Mouse (Mus musculus) cortical plate, adult 2 months (tissue): Measurements from ENCODE around the gene Tlr8.

ENCODE experiments used
- CTCF ChIP-seq: fragments of 200-500 bp; IDR thresholded peaks from 2 replicates; pipeline ENCODE4 v1.5.1; 2011; ENCODE audit warnings: mild to moderate bottlenecking, control low read depth, low read length; ENCODE audit not compliant: insufficient read depth; ENCODE audit errors: extremely low read depth
- POLR2A ChIP-seq: fragments of 200-500 bp; IDR thresholded peaks from 2 replicates; pipeline ENCODE4 v1.6.1; 2011; ENCODE audit warnings: mild to moderate bottlenecking, low read length, control low read depth; ENCODE audit not compliant: insufficient read depth; ENCODE audit errors: extremely low read depth

DNA sequence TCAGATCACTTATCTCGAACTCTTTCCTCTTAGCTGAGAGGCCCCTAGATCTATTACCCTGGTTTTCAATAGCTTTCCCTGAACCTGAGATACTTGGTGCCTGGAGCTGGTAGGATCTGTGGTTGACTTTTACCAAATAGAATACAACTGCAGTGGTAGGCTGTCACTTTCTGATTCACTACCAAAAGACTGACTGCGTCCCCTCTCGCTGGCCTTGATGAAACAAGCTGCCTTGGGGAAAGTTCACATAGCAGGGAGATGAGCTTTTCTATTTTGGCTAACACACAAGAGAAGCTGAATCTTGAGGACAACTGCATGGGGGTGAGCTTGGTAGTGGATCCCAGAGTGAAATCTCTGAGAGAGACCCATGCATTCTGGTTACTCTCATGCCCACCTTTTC is 22.4 kb downstream of the Tlr8 start:
- TF ChIP-seq CTCF (no peak), POLR2A (no peak)
